Mouse (Mus musculus) lung, postnatal 36 days (tissue): Measurements from ENCODE around the gene Pla2g4a.

ENCODE experiments used
- DNase-seq: peaks from one replicate; pipeline ENCODE4 v3.0.0; 2022; ENCODE audit warnings: mixed read lengths

Gene Pla2g4a

DNA sequence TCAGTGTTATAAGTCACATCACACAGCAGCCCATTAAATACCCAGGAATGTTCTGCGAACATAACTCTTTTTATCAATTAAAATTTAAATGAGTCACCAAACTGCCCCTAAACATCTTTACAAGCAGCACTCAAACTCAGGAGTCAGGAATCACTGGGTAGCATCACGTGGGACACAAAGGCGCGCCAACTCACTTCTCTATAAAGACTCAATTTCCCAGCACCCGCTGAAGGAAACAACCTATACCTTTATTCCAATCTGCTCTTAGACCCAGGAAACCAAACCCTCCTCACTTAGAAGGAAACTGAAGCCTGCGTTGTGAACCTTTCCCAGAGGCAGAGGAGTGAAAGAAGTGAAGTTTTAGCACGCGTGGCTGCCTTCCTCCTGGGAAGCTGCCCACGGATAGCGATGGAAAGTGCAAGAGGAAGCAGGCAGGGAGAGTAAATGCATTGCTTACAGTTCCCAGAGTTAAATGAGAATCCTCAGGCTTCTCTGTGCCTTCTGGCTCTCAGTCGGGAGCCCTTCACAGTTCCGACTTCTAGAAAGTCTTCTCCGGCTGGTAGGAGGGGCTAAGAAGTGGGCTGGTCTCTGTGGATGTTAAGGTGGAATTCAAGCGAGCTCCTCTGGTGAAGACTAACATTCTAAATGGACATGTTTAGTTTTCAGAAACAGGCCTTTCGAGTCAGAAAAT, at the start of gene Pla2g4a:
Gene Pla2g4a (minus strand): TSS at position 557 of the 691 bp plus-strand sequence.
- DNase-seq = peak; percentile 79

DNA sequence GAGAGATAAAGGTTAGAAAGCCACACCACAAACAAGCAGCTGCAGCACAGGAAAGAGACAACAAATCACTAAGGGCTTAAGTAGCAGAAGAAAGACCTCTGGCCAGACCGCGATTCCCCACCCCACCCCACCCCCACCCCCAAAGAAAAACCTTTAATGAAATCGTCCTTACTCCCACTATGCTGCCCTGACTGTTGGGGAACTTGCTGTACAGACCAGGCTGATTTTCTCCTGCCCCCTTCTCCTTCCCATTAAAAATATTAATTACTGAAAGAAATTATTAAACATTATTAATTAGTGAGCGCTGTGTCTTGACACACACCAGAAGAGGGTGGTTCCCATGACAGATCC, 49.5 kb upstream of the Pla2g4a start:
- no peak for DNase-seq

DNA sequence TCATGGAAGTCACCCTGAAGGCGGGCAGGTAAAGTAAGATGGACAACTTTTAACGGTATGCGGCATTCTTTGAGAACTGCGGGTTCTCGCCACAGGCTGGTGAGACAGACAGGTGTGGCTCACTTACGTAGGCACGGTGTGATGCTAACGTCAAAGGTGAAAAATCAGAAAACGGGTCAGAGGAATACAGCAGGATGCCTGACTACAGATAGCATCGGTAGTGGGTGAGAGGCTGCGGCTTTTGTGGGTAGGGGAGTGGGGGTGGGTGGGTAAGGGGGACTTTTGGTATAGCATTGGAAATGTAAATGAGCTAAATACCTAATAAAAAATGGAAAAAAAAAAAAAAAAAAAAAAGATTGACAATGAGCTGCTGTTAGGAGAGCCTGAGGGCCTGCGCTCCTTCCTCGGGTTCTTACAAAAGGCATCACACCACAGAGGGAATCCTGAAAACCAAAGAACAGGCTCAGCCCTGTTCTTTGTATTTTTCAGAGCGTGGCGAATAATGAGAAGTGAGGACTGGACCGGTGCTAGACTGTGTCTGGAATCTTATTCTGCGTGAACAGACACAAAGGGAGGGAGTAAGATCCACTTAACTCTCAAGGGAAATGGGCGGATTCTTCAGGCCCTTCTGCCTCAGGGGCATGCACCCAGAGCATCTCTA, 49.0 kb upstream of the Pla2g4a start:
- no peak for DNase-seq

DNA sequence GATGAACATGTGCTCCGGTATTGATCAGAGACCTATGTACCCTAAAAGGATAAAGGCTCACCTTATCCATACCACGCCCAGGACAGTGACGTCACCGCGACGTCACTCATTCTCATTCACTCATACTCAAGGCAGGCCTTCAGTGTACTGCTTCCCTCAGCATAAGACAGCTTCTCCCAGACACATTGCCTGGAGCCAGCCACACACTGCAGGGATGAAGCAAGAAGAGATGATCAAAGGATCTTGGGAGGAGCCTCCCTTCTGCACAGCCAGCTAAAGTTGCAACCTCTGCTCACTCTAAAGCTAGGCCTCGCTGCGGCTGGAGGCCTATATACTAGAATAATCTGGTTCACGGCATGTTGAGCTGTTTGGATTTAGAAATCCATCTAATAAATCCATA, 48.0 kb upstream of the Pla2g4a start:
- DNase-seq = no peak

DNA sequence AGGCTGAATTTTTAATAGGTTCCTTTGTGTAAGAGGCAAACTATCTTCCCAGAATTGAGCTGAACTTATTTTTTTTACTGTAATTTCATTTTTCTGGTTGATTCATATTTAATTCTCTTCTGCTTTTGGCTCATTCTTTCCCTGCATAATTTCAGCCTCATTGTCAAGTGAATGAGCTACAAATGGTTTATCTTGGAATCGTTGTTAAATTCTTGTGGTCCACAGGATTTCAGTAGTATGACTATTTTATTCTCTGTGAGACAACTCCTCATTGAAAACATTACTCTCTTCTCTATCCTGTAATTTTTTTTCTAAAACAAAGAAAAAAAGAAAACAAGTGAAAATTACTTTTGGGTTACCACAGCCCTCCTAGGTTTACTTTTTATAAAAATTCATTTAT, 14.5 kb upstream of the Pla2g4a start:
- no peak for DNase-seq

DNA sequence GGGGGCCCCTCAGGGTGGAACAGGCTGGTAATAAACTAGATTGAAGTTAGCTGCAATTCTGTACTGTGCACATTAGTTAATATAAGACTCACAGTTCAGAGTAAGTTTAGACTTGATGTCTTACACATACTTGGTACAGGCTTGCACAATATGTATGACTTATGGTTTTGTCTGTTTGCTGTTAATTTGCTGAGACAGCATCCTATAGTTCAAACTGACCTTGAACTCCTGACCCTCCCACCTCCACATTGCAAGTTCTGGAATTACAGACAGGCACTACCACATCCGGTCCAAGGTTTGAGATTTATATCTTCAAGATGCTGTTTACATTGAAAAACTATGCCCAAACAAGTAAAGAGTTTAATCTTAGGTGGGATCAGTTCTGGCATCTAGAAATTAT, 4.7 kb upstream of the Pla2g4a start:
- no peak for DNase-seq

DNA sequence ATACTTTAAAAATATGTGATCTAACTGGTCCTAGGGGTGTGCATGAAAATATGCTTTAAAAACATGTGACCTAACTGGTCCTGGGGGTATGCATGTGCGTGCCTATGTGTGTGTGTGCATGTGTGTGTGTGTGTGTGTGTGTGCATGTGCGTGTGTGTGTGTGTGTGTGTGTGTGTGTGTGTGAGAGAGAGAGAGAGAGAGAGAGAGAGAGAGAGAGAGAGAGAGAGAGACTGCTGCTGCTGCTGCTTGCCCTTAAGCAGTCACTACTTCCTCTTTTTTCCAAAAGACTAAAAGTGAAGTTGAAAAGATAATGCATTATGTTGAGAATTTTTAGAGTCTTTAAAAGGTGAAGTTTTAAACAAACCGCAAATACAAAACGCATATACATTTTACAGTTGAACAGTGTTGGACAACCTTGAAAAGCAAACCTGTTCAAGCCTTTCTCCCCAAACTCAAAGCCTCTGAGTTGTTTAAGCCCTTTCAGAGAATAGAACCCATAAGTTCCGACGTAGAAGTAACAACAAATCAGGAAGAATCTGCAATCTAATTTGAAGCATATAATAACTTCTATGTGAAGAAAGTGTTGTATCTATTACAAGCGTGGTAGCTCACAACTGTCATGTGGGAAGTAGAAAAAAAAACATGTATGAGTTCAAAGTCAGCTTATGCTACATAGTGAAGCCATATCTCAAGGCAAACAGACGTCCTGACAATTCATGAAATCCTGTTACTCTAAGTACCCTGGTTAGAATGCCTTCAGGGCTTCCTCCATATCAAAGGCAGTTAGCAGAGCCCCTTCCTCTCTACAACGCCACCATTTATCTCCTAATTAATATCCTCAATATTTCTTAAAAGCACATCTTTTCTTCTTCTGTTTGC, 574 bp upstream of the Pla2g4a start:
- no peak for DNase-seq

DNA sequence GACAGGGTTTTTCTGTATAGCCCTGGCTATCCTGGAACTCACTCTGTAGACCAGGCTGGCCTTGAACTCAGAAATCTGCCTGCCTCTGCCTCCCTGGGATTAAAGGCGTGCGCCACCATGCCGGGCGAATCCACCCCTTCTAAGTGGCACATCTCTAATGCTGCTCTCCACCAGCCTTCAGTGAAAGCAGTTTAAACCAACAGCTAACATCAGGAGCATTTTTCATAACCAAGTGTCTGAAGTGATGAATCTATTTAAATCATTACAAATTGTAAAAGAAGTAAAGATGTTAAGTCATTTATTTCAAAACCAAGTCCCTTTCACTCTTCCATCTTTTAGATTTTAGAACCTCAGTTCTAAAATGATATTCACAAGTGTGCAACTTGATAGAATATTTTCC, 839 bp downstream of the Pla2g4a start:
- no peak for DNase-seq

DNA sequence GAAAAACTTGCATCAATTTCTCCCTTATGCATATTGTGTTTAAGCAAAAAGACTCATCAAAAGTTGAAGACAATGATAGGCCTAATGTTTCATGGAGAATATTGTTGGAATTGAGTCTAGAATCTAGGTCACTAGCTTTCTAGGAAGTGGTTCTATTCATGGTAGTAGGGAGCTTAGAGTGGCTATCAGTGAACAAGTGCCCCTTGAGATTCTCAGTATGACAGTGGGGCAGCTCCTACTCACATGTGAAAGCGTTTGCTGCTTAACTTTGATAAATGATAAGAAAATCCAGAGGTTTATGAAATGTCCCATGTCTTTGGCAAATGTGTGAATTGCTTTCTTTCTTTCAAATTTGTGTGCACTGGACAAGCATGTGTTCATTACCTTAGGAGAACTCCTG, 2.0 kb downstream of the Pla2g4a start:
- DNase-seq = no peak

DNA sequence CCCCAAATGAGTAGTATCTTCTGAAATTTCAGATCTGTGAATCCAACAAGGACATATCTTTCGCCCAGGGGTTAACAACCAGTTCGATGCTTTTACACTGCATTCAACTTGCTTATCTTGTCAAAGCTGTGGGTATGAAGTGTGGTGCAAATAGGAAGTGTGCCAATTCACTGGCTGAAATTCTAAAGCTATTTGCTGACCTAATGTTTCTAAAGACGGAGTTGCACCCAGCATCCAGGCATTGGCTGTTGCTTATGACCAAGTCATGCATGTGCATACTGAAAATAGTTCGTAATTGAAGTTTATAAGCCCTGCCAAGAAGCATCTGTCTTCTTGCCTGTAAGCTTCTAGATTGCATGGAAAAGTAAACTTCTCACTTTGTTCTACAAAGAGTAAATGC, 5.6 kb downstream of the Pla2g4a start:
- peak; percentile 19 for DNase-seq

DNA sequence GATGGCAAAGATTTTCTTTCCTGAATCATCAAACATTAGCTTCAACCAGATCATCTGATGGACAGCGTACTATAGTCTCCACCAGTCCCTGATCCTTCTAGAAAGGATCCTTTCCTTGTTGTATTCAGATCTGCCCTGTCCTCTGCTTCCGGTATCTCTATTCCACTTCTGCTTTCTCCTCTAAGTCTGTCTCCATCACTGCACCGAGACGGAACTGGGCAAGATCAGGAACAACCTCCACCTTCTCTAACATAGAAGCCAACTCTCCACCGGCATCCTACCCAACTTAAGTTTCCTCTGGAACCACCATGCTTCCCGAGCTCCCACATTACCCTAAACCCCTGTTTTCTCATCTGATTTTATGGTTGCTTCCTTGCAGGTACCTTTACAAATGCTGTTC, 7.1 kb downstream of the Pla2g4a start:
- DNase-seq = peak; percentile 28

DNA sequence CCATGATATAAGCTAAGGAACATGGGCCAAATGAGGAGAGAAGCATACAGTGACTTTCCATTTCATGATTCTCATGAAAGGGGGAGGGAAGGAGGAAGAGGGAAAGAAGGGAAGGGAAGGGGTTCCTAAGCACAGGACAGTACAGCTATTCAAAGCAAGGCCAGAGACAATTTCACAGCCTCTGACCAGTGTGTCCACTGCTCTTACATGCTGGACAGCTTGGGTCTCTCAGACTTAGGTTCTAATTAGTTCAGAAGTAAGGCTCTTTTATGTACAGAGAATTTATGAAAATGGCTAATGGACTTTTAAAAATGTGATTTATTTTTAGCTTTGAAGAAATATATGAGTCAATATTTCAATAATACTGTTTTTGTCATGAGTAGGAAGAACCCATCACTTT, 9.0 kb downstream of the Pla2g4a start:
- DNase-seq = no peak

DNA sequence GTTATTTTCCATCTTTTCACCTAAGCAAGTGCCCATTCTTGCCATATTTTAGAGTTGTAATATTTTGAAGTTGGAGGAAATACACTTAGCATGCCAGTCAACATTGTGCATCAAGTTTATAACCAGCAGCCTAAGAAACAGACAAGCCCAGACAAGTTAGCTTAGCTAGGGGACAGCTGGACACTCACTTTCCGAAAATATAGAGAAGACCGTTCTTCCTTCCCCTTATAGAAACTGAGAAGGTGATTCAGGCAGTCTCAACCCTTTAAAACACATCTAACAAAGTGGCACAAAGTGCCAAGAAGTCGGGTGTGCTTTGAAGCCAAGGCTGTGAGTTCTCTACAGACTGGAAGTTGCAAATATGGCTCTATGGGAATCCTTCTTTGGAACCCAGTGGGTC, 10.4 kb downstream of the Pla2g4a start:
- no peak for DNase-seq

DNA sequence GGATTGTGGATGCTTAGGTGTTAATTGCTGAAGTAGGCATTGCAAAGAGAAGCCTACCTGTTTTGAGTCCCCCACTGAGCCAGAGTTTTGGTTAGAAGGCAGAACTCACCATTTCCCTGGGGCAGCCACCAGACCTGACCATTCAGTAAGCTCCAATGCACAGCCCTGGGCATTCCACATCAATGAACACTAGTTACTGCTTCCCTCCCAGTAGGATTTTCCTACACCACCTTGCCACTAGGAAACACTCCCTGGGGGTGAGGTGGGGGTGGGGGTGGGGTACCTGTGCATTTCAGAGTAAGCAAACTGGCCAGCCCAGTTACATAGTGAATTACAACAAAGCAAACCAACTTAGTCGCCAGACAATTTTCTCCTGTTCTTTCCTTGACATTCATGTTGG, 10.8 kb downstream of the Pla2g4a start:
- no peak for DNase-seq

DNA sequence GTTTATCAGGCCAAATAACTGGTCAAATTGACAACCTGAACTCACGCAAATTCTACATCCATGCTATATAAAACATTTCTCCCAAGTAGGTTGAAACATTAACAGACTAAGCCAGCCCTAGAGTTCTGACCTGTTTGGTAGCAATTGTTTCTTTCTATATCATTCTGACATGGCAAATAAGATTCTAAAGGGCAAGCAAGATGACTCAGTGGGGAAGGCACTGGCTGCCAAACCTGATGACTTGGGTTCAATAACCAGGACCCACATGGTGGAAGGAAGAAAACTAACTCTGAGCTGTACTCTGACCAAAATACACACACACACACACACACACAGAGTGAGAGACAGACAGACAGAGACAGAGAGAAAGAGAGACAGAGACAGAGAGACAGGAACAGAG, 11.8 kb downstream of the Pla2g4a start:
- no peak for DNase-seq

DNA sequence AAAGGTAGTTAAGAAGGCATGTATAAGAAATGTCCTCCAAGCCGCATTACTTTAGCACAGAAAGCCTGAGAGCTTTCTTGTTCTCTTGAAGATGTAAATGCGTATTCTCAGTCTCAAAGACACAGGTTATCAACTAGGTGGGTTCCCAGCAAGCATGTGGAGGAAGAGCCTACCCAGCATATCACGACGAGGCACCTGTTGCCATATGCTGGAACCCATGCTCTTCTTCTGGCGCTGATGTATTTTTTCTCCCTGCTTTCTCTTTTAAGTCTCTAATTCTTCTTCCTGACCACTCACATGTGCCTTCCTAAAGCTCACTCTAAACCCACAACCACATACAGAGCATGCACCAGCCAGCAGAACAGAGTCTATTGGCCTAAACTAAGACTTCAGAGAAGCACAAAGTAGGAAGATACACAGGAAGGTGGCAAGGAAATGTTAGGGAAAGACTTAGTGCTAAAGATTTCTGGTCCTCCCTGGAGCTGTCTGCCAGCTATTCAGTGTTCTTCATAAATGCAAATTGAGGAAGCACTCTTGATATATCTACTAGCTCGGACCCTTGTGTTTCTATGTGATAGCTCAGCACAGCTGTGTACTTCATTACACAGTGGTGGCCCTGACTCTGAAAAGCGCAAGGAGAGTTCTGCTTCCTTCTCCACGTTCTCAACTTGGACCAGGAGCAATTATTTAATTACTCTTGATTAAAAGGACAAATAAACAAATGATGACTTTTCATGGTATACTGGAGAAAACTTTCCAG, 12.8 kb downstream of the Pla2g4a start:
- no peak for DNase-seq

DNA sequence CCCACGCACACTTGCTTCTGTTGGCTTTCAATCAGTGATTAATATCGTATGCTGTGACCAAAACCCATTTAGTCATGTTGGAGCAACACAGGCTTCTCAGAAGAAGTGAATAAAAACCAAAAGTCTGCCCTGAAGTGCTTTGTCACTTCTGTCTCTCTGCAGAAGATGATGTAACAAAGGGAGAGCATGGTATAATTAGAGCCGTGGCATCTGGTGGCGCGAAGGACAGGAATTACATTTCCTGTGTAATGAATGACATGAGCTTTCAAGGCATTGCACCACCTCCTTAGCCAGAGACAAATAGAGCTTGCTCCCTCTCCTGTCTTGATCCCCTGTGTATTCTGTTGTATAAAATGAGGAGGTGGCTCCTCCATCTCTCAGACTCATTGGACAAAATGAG, 14.1 kb downstream of the Pla2g4a start:
- DNase-seq = peak; percentile 30

DNA sequence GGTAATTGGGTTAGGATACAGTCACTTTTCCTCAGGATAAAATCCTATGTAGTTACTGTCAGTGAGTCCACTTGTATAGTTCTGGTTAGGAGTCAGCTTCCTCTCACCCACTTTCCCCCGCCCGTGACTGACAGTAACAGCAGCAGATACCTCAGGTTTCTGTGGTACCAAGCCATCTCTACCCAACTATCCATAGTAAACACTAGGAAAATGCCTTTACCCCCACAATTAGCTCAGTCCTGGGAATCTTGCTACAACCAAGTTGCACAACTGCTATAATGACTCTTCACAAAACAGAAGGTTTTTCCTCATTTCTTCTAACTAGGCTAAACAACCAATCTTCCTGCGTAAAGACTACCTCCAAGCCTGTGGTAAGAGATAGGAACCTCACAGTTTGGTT, 14.7 kb downstream of the Pla2g4a start:
- DNase-seq = no peak

DNA sequence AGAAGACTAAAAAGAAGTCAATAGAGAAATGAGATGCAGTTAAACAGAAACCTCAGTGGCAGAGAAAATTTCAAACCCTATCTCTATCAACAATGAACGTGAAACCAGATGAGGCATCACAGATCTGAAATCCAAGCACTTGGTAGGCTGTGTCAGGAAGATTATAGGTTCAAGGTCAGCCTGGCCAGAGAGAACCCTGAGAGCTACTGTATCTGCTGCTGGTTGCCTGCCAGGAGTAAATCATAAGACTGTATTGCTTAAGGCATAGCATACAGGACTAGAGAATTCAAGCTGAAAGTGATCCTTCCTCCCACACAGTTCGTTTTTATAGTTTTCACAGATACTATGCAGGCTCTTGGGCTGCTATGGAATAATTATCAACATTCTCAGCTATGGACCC, 17.5 kb downstream of the Pla2g4a start:
- DNase-seq = no peak

DNA sequence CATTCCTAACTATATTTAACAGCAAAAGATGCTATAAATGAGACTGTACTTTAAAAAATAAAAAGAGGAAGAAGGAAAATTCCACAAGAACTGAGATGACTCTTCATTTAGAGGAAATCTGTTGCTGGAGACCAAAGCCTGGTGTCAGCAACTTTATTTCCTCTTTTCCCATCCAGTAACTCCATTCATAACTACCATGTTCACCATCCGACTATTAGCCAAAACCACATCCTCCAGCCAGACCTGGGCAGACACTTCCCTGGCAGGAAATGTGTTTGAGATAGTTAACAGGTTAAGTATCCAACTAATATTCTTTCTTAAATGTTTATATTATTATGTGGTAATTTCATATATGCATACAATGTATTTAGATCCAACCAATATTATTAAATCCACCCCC, 20.8 kb downstream of the Pla2g4a start:
- DNase-seq = peak; percentile 21

DNA sequence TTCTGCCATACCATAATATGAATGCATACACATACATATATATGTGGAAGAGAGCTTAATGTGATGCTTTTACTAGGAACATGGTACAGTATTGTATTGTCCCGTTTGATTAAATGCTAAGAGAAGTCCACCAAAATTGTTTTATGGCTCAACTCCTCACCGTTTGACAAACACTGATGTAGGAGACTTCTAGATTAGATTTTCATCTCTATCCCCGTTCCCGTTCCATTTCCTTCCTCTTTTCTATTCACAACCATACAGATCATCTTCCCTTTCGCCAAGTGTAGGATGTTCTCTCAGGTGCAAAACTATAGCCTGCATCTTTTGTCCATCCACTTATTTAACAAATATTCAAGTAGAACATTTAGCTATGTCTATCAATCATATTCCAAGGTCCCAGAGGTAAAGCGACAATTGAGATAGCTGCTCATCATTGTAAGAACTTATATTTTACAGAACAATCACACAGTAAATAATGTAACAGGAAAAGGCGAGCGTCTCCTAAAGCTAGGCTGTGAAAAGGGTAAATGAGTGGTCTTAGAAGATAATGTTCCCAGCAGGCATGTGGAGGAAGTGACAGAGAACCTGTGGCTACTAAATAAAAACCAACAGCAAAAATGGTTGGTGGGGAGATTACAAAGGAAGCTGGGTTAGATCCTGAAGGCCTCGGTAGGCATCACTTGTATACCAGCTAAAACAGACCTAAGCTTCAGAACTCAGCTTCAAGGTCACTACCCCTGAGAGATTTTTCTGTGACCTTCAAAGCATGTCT, 21.6 kb downstream of the Pla2g4a start:
- DNase-seq = no peak

DNA sequence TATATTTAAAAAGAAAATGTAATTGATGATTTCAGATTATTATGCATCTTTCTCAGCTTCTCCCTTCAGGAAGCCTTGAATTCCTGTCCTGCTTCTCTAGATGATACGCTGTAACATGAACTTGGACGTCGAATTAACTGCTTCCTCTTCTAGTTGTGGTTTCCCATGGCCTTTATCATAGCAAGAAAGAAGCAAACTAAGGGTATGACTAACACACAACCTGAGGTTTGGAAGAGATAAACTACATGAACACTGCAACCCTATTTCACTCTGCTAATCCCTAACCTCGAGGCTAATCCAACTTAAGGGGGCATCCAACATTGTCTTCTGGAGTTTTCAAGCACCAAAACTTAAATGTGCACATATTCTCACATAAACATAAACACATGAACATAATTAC, 23.3 kb downstream of the Pla2g4a start:
- DNase-seq = no peak
